Mouse (Mus musculus) spleen, adult 18-20 months (tissue): Measurements from ENCODE around the gene Fut8.
"Not testable (repeated sequence)": the region's sequence is repeated elsewhere in the genome, so short reads cannot be mapped to it uniquely, and the experiment has no call there.

Experiments
- DNase-seq, 2 experiments: peaks; one replicate each; pipeline ENCODE4 v3.0.0; 2022; ENCODE audit warnings: mixed read lengths in 2 of 2

The Fut8 gene

GRCm38 (mm10) chr12:77505431-77505830, 267.5 kb downstream of the Fut8 start:
- no peak for DNase-seq

- no peak for DNase-seq
These were observed 269.8 kb downstream of the Fut8 start for GRCm38 (mm10) chr12:77507770-77508169.

GRCm38 (mm10) chr12:77510758-77511157, 272.8 kb downstream of the Fut8 start:
- DNase-seq: no peak

- no peak for DNase-seq
These were observed 273.3 kb downstream of the Fut8 start for GRCm38 (mm10) chr12:77511206-77511605.

GRCm38 (mm10) chr12:77511631-77512030, 273.7 kb downstream of the Fut8 start:
- no peak for DNase-seq

- DNase-seq: no peak
These were observed 278.9 kb downstream of the Fut8 start for GRCm38 (mm10) chr12:77516805-77517204.

GRCm38 (mm10) chr12:77517691-77518090, 279.8 kb downstream of the Fut8 start:
- DNase-seq: no peak

- DNase-seq: no peak
These were observed 281.7 kb downstream of the Fut8 start for GRCm38 (mm10) chr12:77519534-77520102.

- not testable (repeated sequence) for DNase-seq
These were observed 286.1 kb downstream of the Fut8 start for GRCm38 (mm10) chr12:77524014-77524413.
